Mouse (Mus musculus) ES-Bruce4 (cell line): Measurements from ENCODE around the gene Hormad2. TPM values are rescaled to one million over a fixed set of nuclear protein-coding genes. Genes with fewer than 3 reads are reported as not detected.
A peak's percentile ranks its signal among the peaks of the same experiment; 100 is the strongest.

Experiments used
- H3K27ac ChIP-seq: 2 replicates; pipeline ENCODE4 v1.5.1; 2012; ENCODE audit warnings: low read length, inconsistent platforms; ENCODE audit not compliant: insufficient read depth
- H3K27me3 ChIP-seq: 2 replicates; pipeline ENCODE4 v1.6.1; 2012; ENCODE audit warnings: mild to moderate bottlenecking, low read length, inconsistent platforms; ENCODE audit not compliant: control insufficient read depth, poor library complexity, insufficient read depth, severe bottlenecking
- H3K36me3 ChIP-seq: 2 replicates; pipeline ENCODE4 v1.6.1; 2012; ENCODE audit warnings: inconsistent platforms, mild to moderate bottlenecking, low read length, moderate library complexity; ENCODE audit not compliant: control insufficient read depth, poor library complexity, insufficient read depth, severe bottlenecking
- H3K4me1 ChIP-seq: one replicate; pipeline ENCODE4 v1.8.1; 2011; ENCODE audit warnings: low read length; ENCODE audit not compliant: control insufficient read depth, insufficient read depth
- H3K4me3 ChIP-seq: 2 replicates; pipeline ENCODE4 v1.5.1; 2011; ENCODE audit warnings: low read depth, mild to moderate bottlenecking, low read length
- H3K9ac ChIP-seq: 2 replicates; pipeline ENCODE4 v1.6.1; 2012; ENCODE audit warnings: low read depth, mild to moderate bottlenecking, inconsistent platforms; ENCODE audit not compliant: poor library complexity, severe bottlenecking
- H3K9me3 ChIP-seq: replicated peaks from 2 replicates; pipeline ENCODE4 v1.6.1; 2012; ENCODE audit warnings: mild to moderate bottlenecking, low read length, inconsistent platforms; ENCODE audit not compliant: control insufficient read depth, poor library complexity, insufficient read depth, severe bottlenecking
- CTCF ChIP-seq: IDR thresholded peaks from one replicate; pipeline ENCODE4 v1.8.1; 2011; ENCODE audit warnings: low read depth, low read length
- EP300 ChIP-seq: IDR thresholded peaks from 2 replicates; pipeline ENCODE4 v1.6.1; 2011; ENCODE audit warnings: low read depth, low read length; ENCODE audit not compliant: insufficient read depth
- POLR2A ChIP-seq: IDR thresholded peaks from one replicate; pipeline ENCODE4 v1.8.1; 2011; ENCODE audit warnings: low read length; ENCODE audit not compliant: insufficient read depth
- polyA plus RNA-seq: library from polyadenylated mRNA; stranded (reverse); fragments of >200 nt; gene quantifications from 2 replicates; pipeline ENCODE4 v1.2.4, GENCODE M21; 2011; ENCODE audit warnings: low read depth; ENCODE audit not compliant: missing spikeins, insufficient read depth, insufficient read length

Gene Hormad2
- polyA plus RNA-seq, 1 experiment: 3.2 TPM

GRCm38 (mm10) chr11:4302363-4302913, 138.5 kb downstream of the Hormad2 start:
- H3K9ac ChIP-seq: no peak overlapping the region
- no peaks in the 10 kb centered on the region for H3K27me3 ChIP-seq
- H3K4me1 ChIP-seq: peaks cover 14% of the 10 kb centered on the region
- no peaks in the 10 kb centered on the region for H3K36me3 ChIP-seq
- TF ChIP-seq EP300 (peak; percentile 82), POLR2A (no peak)
- peak overlapping the region; percentile 93 for H3K27ac ChIP-seq
- no peak overlapping the region for H3K4me3 ChIP-seq
- H3K9me3 ChIP-seq: no peaks in the 10 kb centered on the region

- TF ChIP-seq POLR2A: no peak
- TF ChIP-seq EP300: no peak
- TF ChIP-seq CTCF: no peak
- no peaks in the 10 kb centered on the region for H3K27me3 ChIP-seq
- no peaks in the 10 kb centered on the region for H3K36me3 ChIP-seq
- H3K27ac ChIP-seq: no peak overlapping the region
- no peak overlapping the region for H3K9ac ChIP-seq
- H3K4me3 ChIP-seq: no peak overlapping the region
- H3K9me3 ChIP-seq: no peaks in the 10 kb centered on the region
- peaks cover 14% of the 10 kb centered on the region for H3K4me1 ChIP-seq
These were observed 140.2 kb downstream of the Hormad2 start for GRCm38 (mm10) chr11:4300683-4301082.

GRCm38 (mm10) chr11:4299735-4300474, 141.0 kb downstream of the Hormad2 start:
- Histone ChIP-seq H3K4me3 (no peak overlapping the region; the same call in 1 of the 2 replicates), H3K9me3 (no peaks in the 10 kb centered on the region), H3K27ac (no peak overlapping the region), H3K4me1 (peaks cover 13% of the 10 kb centered on the region), H3K9ac (no peak overlapping the region), H3K27me3 (no peaks in the 10 kb centered on the region), H3K36me3 (no peaks in the 10 kb centered on the region)
- no peak for TF ChIP-seq POLR2A

- H3K27me3 ChIP-seq: no peaks in the 10 kb centered on the region
- peak overlapping the region; percentile 37; the same call in 1 of the 2 replicates for H3K27ac ChIP-seq
- no peak overlapping the region for H3K9ac ChIP-seq
- H3K36me3 ChIP-seq: no peaks in the 10 kb centered on the region
- TF ChIP-seq EP300 (peak; percentile 76), POLR2A (no peak)
- no peaks in the 10 kb centered on the region for H3K9me3 ChIP-seq
- H3K4me1 ChIP-seq: peaks cover 13% of the 10 kb centered on the region
- H3K4me3 ChIP-seq: no peak overlapping the region; the same call in 1 of the 2 replicates
These were observed 141.7 kb downstream of the Hormad2 start for GRCm38 (mm10) chr11:4299191-4299590.

GRCm38 (mm10) chr11:4298615-4299014, 142.3 kb downstream of the Hormad2 start:
- TF ChIP-seq CTCF: no peak
- TF ChIP-seq POLR2A: no peak
- TF ChIP-seq EP300: no peak
- Histone ChIP-seq H3K36me3 (no peaks in the 10 kb centered on the region), H3K27me3 (no peaks in the 10 kb centered on the region), H3K4me1 (peaks cover 13% of the 10 kb centered on the region), H3K9ac (no peak overlapping the region), H3K9me3 (no peaks in the 10 kb centered on the region), H3K27ac (peak overlapping the region; percentile 37; the same call in 1 of the 2 replicates), H3K4me3 (no peak overlapping the region)

- Histone ChIP-seq H3K27ac (no peak overlapping the region), H3K36me3 (no peaks in the 10 kb centered on the region), H3K9ac (no peak overlapping the region), H3K4me1 (peaks cover 8% of the 10 kb centered on the region), H3K27me3 (no peaks in the 10 kb centered on the region), H3K4me3 (no peak overlapping the region), H3K9me3 (no peaks in the 10 kb centered on the region)
- TF ChIP-seq EP300 (no peak), CTCF (no peak), POLR2A (no peak)
These were observed 143.2 kb downstream of the Hormad2 start for GRCm38 (mm10) chr11:4297753-4298152.
